Mouse (Mus musculus) testis, adult 10 weeks (tissue): Measurements from ENCODE around the gene Mest. TPM values are rescaled to one million over a fixed set of nuclear protein-coding genes. Genes with fewer than 3 reads are reported as not detected.

Experiments used
- polyA plus RNA-seq: library from polyadenylated mRNA; stranded (reverse); fragments of 350-450 nt; fragmentation: Illumina TruSeq; extraction: RNeasy Lipid Tissue Mini Kit (QIAGEN cat#74804); gene quantifications from one replicate; pipeline ENCODE4 v1.2.3, GENCODE M21; 2014; ENCODE audit warnings: low read depth, low replicate concordance

The Mest gene
- 2.5 TPM for polyA plus RNA-seq

DNA sequence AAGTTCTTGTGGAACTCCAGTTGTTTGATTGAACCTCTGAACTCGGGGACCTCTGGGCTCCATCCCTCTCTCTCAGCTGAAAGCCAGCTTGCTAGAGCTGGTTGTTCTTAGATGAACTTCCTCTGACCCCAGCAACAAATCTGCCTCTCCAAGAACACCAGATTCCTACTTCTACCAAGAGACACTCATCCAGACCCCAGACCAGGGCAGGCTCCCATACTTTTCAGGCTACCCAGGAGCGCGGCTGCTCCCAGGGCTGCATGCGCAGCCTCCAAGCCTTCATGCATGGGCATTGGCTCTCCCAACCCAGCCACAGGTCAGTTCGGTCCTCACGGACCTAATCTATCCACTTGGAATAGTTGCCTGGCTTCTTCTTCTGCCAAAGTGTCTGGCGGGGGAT is at the start of gene Mest:
TSS of gene Mest (plus strand) at position 217 of the 400 bp plus-strand sequence.

DNA sequence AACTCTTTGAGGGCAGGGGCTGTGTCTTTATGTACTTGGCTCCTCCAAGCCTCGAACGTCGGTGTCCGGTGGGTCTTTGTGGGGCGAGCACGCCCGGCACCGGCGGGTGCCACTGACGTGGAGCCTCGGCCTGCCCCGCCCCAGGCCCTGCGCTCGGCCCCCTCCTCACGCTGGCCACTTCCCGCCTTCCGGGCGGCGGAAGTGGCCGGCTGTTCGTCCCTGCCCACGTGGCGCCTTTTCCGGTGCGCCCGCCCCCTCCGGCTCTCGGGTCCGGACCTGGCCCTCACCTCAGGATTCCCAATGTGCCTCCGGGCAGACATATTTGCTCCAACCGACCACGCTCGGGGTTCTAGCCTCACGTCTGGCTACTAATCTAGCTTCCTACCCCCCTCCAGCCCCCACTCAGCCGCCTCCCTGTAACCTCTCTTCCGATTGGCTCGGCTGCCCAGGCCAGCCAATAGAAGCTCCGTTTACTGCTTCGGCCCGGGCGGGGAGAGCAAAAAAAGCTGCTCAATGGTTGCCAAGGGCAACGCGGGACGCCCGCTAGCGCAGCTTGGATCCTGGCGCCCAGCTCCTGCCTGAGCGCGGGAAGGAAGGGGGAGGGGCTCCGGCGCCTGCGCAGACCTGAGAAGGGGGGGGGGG is 29.9 kb upstream of the Mest start, which contains the start of gene Cep41:
TSS of gene Cep41 (minus strand) at position 400 of the 642 bp plus-strand sequence.

Other genes starting within 250 kb of the Mest start
- gene Tmem209, start 213.8 kb upstream of the Mest start, polyA plus RNA-seq: 85.2 TPM
- gene Ssmem1, start 213.7 kb upstream of the Mest start, polyA plus RNA-seq: 491 TPM
- 2.3 TPM for gene Cpa2, start 182.0 kb upstream of the Mest start, polyA plus RNA-seq
- not detected for gene Cpa4, start 155.2 kb upstream of the Mest start, polyA plus RNA-seq
- 63.4 TPM for gene Cpa5, start 112.5 kb upstream of the Mest start, polyA plus RNA-seq
- gene Cpa1, start 84.3 kb upstream of the Mest start, polyA plus RNA-seq: not detected
- gene Cep41, start 29.8 kb upstream of the Mest start, polyA plus RNA-seq: 124 TPM
- gene Copg2, start 173.2 kb downstream of the Mest start, polyA plus RNA-seq: 80.9 TPM
- gene Tsga13, start 192.0 kb downstream of the Mest start, polyA plus RNA-seq: 201 TPM
- 0.06 TPM for gene Klf14, start 235.5 kb downstream of the Mest start, polyA plus RNA-seq